Mouse (Mus musculus) layer of hippocampus, adult 9-10 months (tissue): ENCODE measurements around the gene Kat8.

Experiments used
- DNase-seq: peaks from one replicate; pipeline ENCODE4 v3.0.0; 2022; ENCODE audit warnings: low spot score

The Kat8 gene

DNA sequence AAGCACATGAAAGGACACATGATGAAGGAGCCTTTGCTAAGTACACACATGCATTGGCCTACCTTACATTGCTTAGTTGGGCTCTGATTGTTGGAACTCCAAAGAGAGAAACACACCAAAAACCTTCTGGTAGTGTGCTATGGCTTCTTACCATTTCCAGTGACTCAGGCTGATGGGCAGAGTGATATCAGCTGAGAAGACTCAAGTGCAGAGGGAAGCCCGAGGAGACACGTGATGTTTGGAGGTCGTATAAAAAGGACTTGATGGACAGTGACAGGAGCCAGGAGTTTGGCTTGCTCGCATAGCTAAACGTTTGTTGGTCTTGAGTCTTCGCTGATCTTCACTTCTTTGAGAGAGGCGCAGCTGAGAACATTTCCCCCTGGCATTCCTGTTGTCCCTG is 14.8 kb upstream of the Kat8 start:
- no peak for DNase-seq

DNA sequence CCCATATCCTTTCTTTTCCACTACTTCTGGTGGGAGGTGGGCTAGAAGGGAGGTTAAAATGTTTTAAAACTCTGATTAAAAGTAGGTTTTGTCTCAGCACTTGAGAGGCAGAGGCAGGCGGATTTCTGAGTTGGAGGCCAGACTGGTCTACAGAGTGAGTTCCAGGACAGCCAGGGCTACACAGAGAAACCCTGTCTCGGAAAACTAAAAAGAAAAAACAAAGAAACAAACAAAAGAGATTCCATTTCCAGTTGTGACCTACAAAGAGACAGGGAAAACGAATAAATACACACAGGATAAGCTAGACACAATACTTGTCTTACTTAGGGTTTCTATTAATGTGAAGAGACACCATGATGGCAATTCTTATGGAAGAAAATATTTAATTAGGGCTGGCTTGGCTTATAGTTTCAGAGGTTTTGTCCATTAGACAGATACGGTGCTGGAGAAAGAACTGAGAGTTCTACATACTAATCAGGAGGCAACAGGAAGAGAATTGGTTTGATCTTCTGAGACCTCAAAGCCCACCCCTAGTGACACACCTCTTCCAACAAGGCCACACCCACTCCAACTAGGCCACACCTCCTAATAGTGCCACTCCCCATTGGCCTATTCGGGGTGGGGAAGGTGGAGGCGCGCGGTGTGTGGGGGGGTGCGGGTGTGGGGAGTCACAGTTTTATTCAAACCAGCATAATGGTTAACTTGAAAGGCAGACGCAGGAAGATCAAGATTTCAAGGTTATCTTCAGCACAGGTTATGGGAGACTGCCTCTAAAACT is 13.9 kb upstream of the Kat8 start:
- DNase-seq = no peak

GRCm38 (mm10) chr7:127899997-127900396 is 12.3 kb upstream of the Kat8 start:
- no peak for DNase-seq

DNA sequence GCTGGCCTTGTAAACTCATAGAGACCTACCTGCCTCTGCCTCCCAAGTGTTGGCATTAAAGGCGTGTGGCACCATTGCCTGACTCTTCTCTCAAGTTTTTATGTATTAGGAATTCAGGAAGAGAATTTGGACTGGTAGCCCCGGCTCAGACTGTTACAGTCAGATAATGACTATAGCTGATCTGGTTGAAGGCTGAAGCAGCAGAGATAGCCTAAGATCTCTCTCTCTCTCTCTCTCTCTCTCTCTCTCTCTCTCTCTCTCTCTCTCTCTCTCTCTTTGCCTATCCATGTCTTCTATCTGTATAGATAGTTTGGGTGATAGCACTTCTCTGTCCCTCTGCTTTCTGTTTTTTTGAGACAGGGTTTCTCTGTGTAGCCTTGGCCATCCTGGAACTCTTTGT is 10.5 kb upstream of the Kat8 start:
- no peak for DNase-seq

DNA sequence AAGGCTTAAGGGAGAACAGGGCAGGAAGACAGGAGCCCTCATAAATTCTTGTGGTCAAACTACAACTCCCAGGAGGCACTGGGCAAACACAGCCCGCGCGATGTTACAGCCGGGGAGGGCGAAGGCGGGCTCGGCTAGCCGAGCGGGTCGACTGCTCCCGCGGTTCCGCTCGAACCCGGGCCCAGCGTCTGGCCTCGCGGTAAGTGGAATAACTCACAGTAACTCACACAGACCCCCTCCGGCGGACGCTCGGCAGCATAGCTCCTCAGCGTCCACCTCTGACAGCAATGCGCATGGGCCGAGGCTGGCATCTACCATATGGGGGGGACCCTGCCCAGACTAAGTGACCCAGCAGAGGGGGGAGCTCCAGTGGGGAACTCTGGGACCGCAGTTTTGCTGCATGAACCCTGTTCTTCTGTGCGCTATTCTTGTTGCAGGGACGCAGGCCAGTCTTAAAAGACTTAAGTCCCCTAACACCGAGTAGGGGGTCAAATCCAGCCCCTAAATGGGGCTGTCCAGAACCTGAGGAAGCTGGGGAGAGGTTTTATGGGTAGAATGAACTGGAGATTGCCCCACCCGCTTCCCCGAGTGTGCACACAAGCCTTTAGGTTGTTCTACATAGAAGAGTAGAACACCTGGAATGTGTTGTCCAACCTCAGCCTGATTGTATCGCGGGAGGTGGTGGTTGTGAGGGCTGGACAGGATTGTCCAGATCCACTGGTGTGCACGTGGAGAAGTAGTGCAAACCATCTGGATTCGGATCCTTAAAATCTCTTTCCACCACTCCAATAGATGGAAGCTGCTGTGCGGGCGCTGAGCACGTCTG is 8.1 kb upstream of the Kat8 start, which contains the start of gene Bckdk:
TSS of gene Bckdk (plus strand) at position 112 of the 826 bp plus-strand sequence.
- peak; percentile 52 for DNase-seq

GRCm38 (mm10) chr7:127907939-127908338 is 4.4 kb upstream of the Kat8 start:
- DNase-seq = no peak

DNA sequence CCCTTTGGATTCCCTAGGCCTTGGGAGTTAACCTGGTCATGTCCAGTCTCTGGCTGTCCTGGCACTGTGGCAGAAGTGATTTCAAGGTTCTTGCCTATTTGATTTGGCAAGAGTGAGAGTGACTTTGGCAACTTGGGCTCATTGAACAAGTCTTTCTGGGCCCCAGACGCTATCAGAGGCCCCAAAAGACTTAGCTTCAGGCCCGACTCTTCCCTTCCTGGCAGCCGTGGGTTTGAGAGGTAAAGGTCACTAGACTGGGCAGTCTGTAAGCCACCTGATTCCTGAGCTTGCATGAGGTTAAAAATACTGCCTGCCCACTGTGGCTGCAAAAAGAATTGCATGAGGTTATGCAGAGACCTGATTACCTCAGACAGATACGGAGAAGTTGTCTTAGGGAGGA is 3.7 kb upstream of the Kat8 start:
- no peak for DNase-seq

- DNase-seq = no peak
Measured at GRCm38 (mm10) chr7:127912938-127913337, 622 bp downstream of the Kat8 start.

- no peak for DNase-seq
Measured at GRCm38 (mm10) chr7:127915293-127915692, 3.0 kb downstream of the Kat8 start.

DNA sequence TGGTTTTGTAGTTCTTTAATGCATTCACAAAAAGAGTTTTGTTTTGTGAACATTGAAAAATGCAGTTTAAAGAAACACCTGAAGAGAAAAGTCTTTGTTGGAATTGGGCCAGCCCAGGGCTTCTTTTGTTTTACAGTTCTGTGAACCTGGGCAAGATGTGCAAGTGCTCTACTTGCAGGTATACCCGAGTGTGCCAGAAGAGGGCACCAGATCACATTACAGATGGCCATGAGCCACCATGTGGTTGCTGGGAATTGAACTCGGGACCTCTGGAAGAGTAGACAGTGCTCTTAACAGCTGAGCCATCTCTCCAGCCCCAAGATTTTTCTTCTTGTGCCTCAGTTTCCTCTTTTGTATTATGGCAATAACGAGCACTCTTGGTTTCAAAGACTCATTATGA is 5.9 kb downstream of the Kat8 start:
- DNase-seq = no peak

DNA sequence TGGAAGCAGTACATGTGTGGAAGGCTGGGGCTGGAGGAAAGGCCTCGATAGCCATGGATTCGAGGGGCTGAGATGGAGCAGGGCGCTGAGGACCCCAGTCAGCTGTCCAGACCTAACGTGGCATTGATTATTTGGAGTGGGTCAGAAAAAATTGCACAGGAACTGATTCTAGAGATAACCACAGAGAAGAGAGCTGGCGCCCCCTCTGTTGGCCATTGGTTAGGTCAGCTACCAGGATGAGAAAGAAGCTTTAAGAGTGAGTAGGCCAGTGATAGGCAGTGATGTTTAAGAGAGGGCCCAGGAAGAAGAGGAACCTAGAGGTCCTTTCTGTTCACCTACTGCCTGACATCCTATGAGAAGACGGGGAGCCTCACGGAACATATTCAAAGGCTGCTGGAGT is 7.0 kb downstream of the Kat8 start:
- DNase-seq = no peak

DNA sequence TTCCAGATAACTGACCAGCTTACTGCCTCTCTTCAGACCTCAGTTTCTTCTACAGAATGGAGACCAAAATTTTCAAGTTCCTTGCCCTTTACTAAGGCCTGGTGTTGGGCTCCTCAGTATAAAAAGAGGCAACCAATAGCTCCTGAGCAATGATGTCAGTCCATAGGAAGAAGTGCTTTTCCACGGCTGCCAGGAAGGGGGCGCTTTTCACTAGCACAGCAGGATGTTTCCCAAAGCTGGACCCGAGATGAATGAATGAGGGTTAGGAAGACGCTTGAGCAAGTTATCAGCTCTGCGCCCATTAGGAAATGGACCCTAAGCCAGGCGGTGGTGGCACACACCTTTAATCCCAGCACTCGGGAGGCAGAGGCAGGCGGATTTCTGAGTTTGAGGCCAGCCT is 9.2 kb downstream of the Kat8 start:
- no peak for DNase-seq

DNA sequence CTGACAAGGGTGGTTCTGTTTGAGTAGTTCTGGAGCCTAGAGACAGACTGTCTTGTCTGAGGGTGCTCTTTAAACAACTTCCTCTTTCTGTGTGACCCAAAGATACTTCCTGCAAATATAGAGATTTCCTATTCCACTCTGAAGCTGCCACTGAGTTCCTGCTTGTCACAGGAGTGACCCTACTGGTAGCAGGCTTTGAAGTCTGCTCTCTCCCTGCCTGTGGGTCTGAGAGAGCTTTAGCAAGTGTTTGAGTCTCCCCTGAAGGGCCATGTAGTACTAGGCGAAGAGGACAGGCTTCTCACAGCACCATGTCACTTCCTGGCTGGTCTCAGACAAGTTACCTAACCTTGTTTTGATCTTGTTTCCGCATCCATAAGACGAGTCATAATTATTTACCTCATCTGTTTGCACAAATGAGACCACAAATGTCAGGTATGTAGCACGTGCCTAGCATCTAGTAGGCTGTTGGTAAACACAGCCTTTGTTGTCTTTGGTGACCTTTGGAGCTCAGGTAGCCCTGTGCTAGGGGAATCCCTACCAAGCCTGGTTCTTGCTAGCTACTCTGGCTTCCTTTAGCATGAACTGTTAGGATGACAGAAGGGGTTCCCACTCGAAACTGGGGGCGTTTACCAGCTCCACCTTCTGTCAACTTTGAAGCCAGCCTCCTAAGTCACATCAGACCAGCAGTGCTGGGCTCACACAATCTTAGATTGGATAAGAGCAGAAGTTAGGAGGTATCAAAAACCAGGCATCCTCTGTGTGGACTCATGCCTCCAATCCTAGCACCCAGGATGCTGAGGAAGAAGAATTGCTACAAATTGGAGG is 10.3 kb downstream of the Kat8 start:
- no peak for DNase-seq

DNA sequence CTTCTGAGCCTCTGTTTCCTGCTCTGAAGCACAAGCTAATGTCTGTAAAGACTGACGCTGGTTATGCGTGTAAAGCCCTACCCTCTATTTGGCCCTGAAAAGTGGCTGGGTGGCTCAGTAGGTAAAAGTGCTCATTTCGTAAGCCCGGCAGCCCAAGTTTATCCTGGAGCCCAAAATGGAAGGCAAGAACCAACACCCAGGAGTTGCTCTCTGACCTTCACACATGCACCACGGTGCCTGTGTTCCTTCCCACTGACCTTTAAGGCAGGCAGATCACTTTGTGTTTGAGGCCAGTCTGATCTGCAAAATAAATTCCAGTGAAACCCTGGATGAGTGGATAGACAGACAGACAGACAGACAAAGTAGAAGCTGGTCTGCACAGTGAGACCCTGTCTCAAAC is 11.4 kb downstream of the Kat8 start:
- no peak for DNase-seq

- no peak for DNase-seq
Measured at GRCm38 (mm10) chr7:127925252-127925651, 12.9 kb downstream of the Kat8 start.

GRCm38 (mm10) chr7:127926066-127926465 is 13.8 kb downstream of the Kat8 start:
- no peak for DNase-seq

DNA sequence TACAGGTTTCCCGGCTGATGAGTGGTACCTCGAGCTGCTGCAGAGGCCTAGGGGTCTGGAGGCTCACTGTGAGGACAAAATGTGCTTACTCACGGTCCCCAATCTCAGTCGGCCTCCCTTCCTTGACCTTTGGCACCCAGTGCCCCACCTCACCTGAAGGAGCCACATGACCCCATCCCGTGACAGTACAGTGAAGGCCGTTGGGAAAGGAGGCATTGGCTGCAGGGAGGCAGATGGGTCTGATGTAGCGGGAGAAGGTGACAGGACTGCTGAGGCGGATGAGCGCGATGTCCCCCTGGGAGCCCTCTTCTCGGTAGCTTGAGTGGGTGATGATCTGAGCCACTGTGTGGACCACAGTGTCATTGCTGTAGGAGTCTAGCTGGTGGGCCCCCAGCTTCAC is 14.5 kb downstream of the Kat8 start:
- no peak for DNase-seq

DNA sequence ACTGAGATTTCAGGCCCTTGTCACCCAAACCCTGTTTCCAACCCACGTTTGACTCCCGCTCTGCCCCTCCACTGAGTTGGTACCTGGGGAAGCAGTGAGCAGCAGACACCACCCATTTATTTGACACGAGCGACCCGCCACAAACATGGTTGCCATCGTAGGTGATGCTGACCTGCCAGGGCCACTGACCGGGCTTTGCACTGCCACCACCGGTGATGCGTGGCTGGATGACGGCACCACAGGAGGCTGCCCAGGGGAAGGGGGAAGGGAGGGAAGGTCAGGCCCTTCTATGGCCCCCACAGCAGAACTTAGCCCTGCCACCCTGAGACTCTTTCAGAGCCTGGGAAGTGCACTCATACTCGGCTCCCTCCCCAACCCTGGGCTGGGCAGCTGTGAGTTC is 15.4 kb downstream of the Kat8 start:
- DNase-seq = no peak

GRCm38 (mm10) chr7:127928596-127928995 is 16.3 kb downstream of the Kat8 start:
- DNase-seq = no peak

DNA sequence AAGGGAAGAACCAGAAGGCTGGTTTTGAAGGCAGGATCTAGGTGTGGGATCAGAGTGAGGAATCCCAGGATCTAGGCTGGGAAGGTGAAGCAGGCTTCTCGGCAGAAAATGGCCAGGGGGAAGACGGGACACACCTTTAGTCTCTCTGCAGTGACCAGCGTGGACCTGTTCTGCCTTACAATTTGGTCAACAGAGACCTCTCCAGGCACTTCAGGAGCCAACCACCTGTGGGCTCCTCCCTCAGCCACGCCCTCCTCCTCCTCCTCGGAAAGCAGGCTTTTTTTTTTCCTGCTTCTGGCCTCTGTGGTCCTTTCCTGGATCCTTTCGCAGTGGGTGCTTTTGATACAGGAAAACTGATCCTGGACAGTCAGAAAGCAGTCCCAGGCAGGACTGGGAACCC is 17.6 kb downstream of the Kat8 start, which contains the start of gene Prss8:
TSS of gene Prss8 (minus strand) at position 182 of the 400 bp plus-strand sequence.
- no peak for DNase-seq

GRCm38 (mm10) chr7:127930636-127931035 is 18.3 kb downstream of the Kat8 start:
- DNase-seq = no peak

- DNase-seq = no peak
Measured at GRCm38 (mm10) chr7:127931351-127932135, 19.2 kb downstream of the Kat8 start.
